Mouse (Mus musculus): ENCODE data around the gene Gm20538. TPM values are rescaled to one million over a fixed set of nuclear protein-coding genes. Genes with fewer than 3 reads are reported as not detected.

Gene Gm20538
- polyA plus RNA-seq, 1 experiment from 2014 or later, result not detected

GRCm38 (mm10) chr19:44544775-44545174 lies 7.9 kb downstream of the Gm20538 start:
- peaks cover 11% of the 10 kb centered on the region for H3K36me3 ChIP-seq (ENCODE audit: control insufficient read depth, insufficient read depth, low read length)
- ATAC-seq (replicated peaks; ENCODE audit: low FRiP score) (peak; percentile 67), DNase-seq (ENCODE audit: low spot score) (peak; percentile 63)
- no peak overlapping the region for H3K9ac ChIP-seq (ENCODE audit: low read depth, low read length)
- no peaks in the 10 kb centered on the region; the same call in 1 of the 2 replicates for H3K27me3 ChIP-seq (replicated peaks; ENCODE audit: control insufficient read depth, insufficient read depth, low read length)
- peak overlapping the region; percentile 99 for H3K4me2 ChIP-seq
- H3K27ac ChIP-seq (ENCODE audit: low read depth, low read length), result no peak overlapping the region
- peaks cover 9% of the 10 kb centered on the region for H3K4me1 ChIP-seq (replicated peaks; ENCODE audit: control insufficient read depth, insufficient read depth, low read length)
- peak overlapping the region; percentile 66 for H3K4me3 ChIP-seq (ENCODE audit: low read depth, low read length)
- peaks cover 5% of the 10 kb centered on the region; the same call in 1 of the 2 replicates for H3K9me3 ChIP-seq (ENCODE audit: control insufficient read depth, low read length)
- WGBS, result 3% methylated on average over 13 of the region's 13 CpGs

- DNase-seq (ENCODE audit: low spot score) (no peak), ATAC-seq (replicated peaks; ENCODE audit: low FRiP score) (no peak)
- Histone ChIP-seq H3K9ac (ENCODE audit: low read depth, low read length) (no peak overlapping the region), H3K4me3 (ENCODE audit: low read depth, low read length) (no peak overlapping the region), H3K27ac (ENCODE audit: low read depth, low read length) (no peak overlapping the region), H3K4me1 (replicated peaks; ENCODE audit: control insufficient read depth, insufficient read depth, low read length) (peaks cover 9% of the 10 kb centered on the region), H3K36me3 (ENCODE audit: control insufficient read depth, insufficient read depth, low read length) (peaks cover 9% of the 10 kb centered on the region; the same call in 1 of the 2 replicates), H3K27me3 (replicated peaks; ENCODE audit: control insufficient read depth, insufficient read depth, low read length) (no peaks in the 10 kb centered on the region; the same call in 1 of the 2 replicates), H3K4me2 (peak overlapping the region; percentile 99), H3K9me3 (ENCODE audit: control insufficient read depth, low read length) (peaks cover 5% of the 10 kb centered on the region; the same call in 1 of the 2 replicates)
- WGBS, result 65% methylated on average over 10 of the region's 10 CpGs
These were observed 8.3 kb downstream of the Gm20538 start for GRCm38 (mm10) chr19:44544372-44544771.

DNA sequence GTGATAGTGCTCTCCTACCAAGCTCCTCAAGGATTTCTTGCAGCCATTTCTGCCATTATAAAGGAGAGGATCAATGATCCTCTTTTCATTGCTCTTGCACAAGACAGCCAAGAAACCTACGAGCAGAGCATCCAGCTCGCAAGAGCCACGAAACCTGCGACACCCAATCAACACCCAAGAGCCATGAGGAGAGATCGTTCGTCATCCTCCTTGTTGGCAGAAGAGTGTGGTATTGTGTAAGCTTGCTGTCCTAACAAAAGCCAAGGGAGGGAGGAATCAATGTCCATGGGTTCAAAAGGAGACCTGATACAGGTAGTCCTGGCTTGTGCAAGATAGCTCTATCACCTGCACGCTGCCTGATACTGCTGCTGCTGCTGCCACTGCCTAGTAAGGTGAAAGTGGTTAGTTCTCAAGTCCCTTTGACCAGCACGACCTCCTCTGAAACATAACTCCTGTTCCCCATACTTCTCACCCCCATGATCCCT lies 9.9 kb downstream of the Gm20538 start:
- no peaks in the 10 kb centered on the region; the same call in 1 of the 2 replicates for H3K27me3 ChIP-seq (replicated peaks; ENCODE audit: control insufficient read depth, insufficient read depth, low read length)
- DNase-seq (ENCODE audit: low spot score) (no peak), ATAC-seq (replicated peaks; ENCODE audit: low FRiP score) (no peak)
- H3K4me3 ChIP-seq (ENCODE audit: low read depth, low read length), result no peak overlapping the region
- no peaks in the 10 kb centered on the region for H3K36me3 ChIP-seq (ENCODE audit: control insufficient read depth, insufficient read depth, low read length)
- H3K4me1 ChIP-seq (replicated peaks; ENCODE audit: control insufficient read depth, insufficient read depth, low read length), result peaks cover 9% of the 10 kb centered on the region
- H3K4me2 ChIP-seq, result no peak overlapping the region
- no peak overlapping the region for H3K27ac ChIP-seq (ENCODE audit: low read depth, low read length)
- H3K9me3 ChIP-seq (ENCODE audit: control insufficient read depth, low read length), result peaks cover 5% of the 10 kb centered on the region; the same call in 1 of the 2 replicates
- no peak overlapping the region for H3K9ac ChIP-seq (ENCODE audit: low read depth, low read length)
- WGBS, result 86% methylated on average over 8 of the region's 8 CpGs

DNA sequence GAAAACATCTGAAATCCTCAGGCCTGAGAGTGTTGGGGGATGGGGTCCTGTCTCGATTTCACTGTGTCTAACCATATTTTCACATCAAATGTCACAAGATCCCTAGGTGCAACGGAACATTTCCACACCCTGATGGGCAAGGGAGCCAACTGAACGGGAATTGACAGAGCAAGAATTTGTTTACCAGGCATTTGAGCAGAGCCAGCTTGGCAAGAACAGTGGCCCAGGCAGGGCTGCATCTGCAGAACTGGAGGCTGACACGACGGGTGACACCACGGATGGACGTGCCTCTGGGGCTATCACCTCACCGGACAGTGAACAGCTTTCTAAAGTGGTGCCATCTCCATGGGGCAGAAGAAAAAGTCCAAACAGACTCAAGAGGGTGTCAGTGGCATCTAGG lies 15.2 kb downstream of the Gm20538 start:
- Histone ChIP-seq H3K27me3 (replicated peaks; ENCODE audit: control insufficient read depth, insufficient read depth, low read length) (no peaks in the 10 kb centered on the region), H3K4me2 (no peak overlapping the region), H3K27ac (ENCODE audit: low read depth, low read length) (no peak overlapping the region), H3K4me3 (ENCODE audit: low read depth, low read length) (no peak overlapping the region), H3K9ac (ENCODE audit: low read depth, low read length) (no peak overlapping the region), H3K9me3 (ENCODE audit: control insufficient read depth, low read length) (peaks cover 5% of the 10 kb centered on the region; the same call in 1 of the 2 replicates), H3K4me1 (replicated peaks; ENCODE audit: control insufficient read depth, insufficient read depth, low read length) (no peaks in the 10 kb centered on the region), H3K36me3 (ENCODE audit: control insufficient read depth, insufficient read depth, low read length) (no peaks in the 10 kb centered on the region)
- ATAC-seq (replicated peaks; ENCODE audit: low FRiP score), result no peak
- 80% methylated on average over 8 of the region's 8 CpGs for WGBS
- DNase-seq (ENCODE audit: low spot score), result no peak

DNA sequence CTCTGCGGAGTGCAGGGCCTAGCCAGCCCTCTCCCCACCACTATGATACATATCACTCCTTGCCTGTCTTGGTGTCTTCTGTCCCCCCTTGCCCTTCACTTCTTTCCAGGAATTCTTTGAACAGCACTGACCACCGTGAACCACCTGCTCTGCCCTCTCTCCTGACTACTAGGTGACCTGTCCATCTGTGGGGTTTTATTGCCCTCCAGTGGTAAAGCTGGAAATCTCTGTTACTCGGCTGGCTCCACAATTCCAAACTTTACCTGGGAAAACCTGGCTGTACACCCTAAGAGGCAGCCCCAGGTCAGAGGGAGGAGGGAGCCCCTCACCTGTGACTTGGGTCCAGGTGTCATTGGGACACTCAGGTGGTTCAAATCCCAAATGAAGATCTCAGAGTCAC lies 17.3 kb downstream of the Gm20538 start:
- H3K4me2 ChIP-seq, result no peak overlapping the region
- H3K9ac ChIP-seq (ENCODE audit: low read depth, low read length), result no peak overlapping the region
- H3K4me1 ChIP-seq (replicated peaks; ENCODE audit: control insufficient read depth, insufficient read depth, low read length), result no peaks in the 10 kb centered on the region
- no peak overlapping the region for H3K4me3 ChIP-seq (ENCODE audit: low read depth, low read length)
- H3K27ac ChIP-seq (ENCODE audit: low read depth, low read length), result no peak overlapping the region
- peaks cover 3% of the 10 kb centered on the region; the same call in 1 of the 2 replicates for H3K27me3 ChIP-seq (replicated peaks; ENCODE audit: control insufficient read depth, insufficient read depth, low read length)
- DNase-seq (ENCODE audit: low spot score) (no peak), ATAC-seq (replicated peaks; ENCODE audit: low FRiP score) (no peak)
- 40% methylated on average over 3 of the region's 3 CpGs for WGBS
- no peaks in the 10 kb centered on the region for H3K9me3 ChIP-seq (ENCODE audit: control insufficient read depth, low read length)
- H3K36me3 ChIP-seq (ENCODE audit: control insufficient read depth, insufficient read depth, low read length), result no peaks in the 10 kb centered on the region

GRCm38 (mm10) chr19:44530018-44530417 lies 22.6 kb downstream of the Gm20538 start:
- H3K36me3 ChIP-seq (ENCODE audit: control insufficient read depth, insufficient read depth, low read length), result no peaks in the 10 kb centered on the region
- H3K27ac ChIP-seq (ENCODE audit: low read depth, low read length), result no peak overlapping the region
- no peak overlapping the region for H3K4me3 ChIP-seq (ENCODE audit: low read depth, low read length)
- peaks cover 5% of the 10 kb centered on the region; the same call in 1 of the 2 replicates for H3K27me3 ChIP-seq (replicated peaks; ENCODE audit: control insufficient read depth, insufficient read depth, low read length)
- H3K4me1 ChIP-seq (replicated peaks; ENCODE audit: control insufficient read depth, insufficient read depth, low read length), result no peaks in the 10 kb centered on the region
- no peaks in the 10 kb centered on the region for H3K9me3 ChIP-seq (ENCODE audit: control insufficient read depth, low read length)
- H3K9ac ChIP-seq (ENCODE audit: low read depth, low read length), result no peak overlapping the region
- no peak overlapping the region for H3K4me2 ChIP-seq
- ATAC-seq (replicated peaks; ENCODE audit: low FRiP score) (no peak), DNase-seq (ENCODE audit: low spot score) (no peak)
- WGBS, result 78% methylated on average over 6 of the region's 6 CpGs

DNA sequence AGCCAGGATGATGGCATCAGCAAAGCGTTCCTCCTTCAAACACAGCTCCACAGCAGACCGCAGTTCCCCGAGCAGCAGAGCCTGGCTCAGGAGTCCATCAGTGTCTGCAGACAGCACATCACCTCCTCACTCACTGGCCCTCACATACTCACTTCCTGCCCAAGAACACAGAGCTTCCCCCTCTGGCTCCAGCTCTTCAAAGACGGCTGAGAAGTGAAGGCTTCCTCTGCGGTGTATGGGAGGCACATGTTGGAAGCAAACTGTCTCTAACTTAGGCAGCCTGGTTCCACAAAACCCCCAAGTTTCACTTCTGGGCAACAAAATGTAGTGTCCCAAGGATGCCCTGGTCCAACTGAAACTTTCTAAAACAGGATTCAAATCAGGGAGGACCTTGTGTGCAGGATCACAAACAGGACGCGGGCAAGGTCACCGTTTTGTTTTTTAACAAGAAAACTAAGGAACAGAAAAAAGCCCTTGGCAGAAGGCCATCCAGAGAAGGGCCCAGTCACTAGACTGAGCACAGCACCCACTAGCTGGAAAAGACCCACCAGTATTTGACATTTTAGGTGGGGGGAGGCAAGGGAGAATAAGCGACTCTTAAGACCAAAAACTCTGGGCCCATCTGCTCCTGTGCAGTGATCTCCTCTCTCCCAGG lies 27.0 kb downstream of the Gm20538 start:
- H3K9me3 ChIP-seq (ENCODE audit: control insufficient read depth, low read length), result no peaks in the 10 kb centered on the region
- no peak overlapping the region for H3K4me2 ChIP-seq
- H3K4me3 ChIP-seq (ENCODE audit: low read depth, low read length), result no peak overlapping the region
- no peak for DNase-seq (ENCODE audit: low spot score)
- H3K36me3 ChIP-seq (ENCODE audit: control insufficient read depth, insufficient read depth, low read length), result no peaks in the 10 kb centered on the region
- ATAC-seq (replicated peaks; ENCODE audit: low FRiP score), result no peak
- no peaks in the 10 kb centered on the region for H3K4me1 ChIP-seq (replicated peaks; ENCODE audit: control insufficient read depth, insufficient read depth, low read length)
- 75% methylated on average over 9 of the region's 9 CpGs for WGBS
- no peak overlapping the region for H3K27ac ChIP-seq (ENCODE audit: low read depth, low read length)
- H3K9ac ChIP-seq (ENCODE audit: low read depth, low read length), result no peak overlapping the region
- peaks cover 5% of the 10 kb centered on the region; the same call in 1 of the 2 replicates for H3K27me3 ChIP-seq (replicated peaks; ENCODE audit: control insufficient read depth, insufficient read depth, low read length)

DNA sequence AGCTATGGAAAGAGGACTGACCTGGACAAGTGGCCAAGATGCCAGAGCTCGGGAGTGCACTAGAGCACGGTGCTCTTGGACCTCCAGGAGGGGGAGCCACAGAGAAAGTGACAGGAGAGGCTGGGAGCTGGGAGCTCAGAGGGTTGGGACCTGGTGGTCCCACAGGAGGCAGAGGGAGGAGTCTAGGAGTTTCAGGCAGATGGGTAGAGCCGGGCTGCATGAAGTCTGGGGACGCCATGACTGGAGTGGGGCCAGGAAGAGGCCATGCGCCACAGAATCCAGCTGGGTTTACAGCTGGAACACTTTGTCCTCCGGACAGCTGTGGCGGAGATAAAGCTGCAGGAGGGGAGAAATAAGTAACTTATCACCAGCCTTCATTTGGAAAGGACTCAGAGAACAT lies 33.5 kb downstream of the Gm20538 start:
- H3K4me3 ChIP-seq (ENCODE audit: low read depth, low read length), result no peak overlapping the region
- peaks cover 34% of the 10 kb centered on the region for H3K27me3 ChIP-seq (replicated peaks; ENCODE audit: control insufficient read depth, insufficient read depth, low read length)
- no peak overlapping the region for H3K4me2 ChIP-seq
- no peak overlapping the region for H3K9ac ChIP-seq (ENCODE audit: low read depth, low read length)
- 35% methylated on average over 7 of the region's 7 CpGs for WGBS
- no peaks in the 10 kb centered on the region for H3K4me1 ChIP-seq (replicated peaks; ENCODE audit: control insufficient read depth, insufficient read depth, low read length)
- DNase-seq (ENCODE audit: low spot score) (no peak), ATAC-seq (replicated peaks; ENCODE audit: low FRiP score) (no peak)
- H3K27ac ChIP-seq (ENCODE audit: low read depth, low read length), result no peak overlapping the region
- no peaks in the 10 kb centered on the region for H3K36me3 ChIP-seq (ENCODE audit: control insufficient read depth, insufficient read depth, low read length)
- no peaks in the 10 kb centered on the region for H3K9me3 ChIP-seq (ENCODE audit: control insufficient read depth, low read length)
